Comparison of ENCODE assay signal across 16 mouse cellular contexts in genomic region chr19:37954236-37954635, GRCm38 (mm10).
"Had no signal": no experiment of that assay in that cellular context is flagged by ENCODE, and none has a peak within 500 bp of the region (broad histone marks: within the 10 kb centered on the region; RNA-seq: fewer than 3 reads in every experiment).

No protein-coding gene starts in this region.

- H3K9ac ChIP-seq: neural tube, embryonic 13.5 days; neural tube, embryonic 15.5 days; stomach, embryonic 15.5 days had no signal

- H3K27ac ChIP-seq: neural tube, embryonic 13.5 days; neural tube, embryonic 15.5 days; stomach, embryonic 15.5 days; stomach, postnatal 0 days had no signal

- H3K4me1 ChIP-seq: neural tube, embryonic 13.5 days; neural tube, embryonic 15.5 days; stomach, embryonic 15.5 days had no signal

- H3K9me3 ChIP-seq: neural tube, embryonic 13.5 days; neural tube, embryonic 15.5 days; stomach, embryonic 15.5 days had no signal

- H3K36me3 ChIP-seq: neural tube, embryonic 13.5 days; neural tube, embryonic 15.5 days had no signal

- DNase-seq: retina, postnatal 1 day; right cerebral cortex, adult 18-20 months; right cerebral cortex, postnatal 14 days; right cerebral cortex, postnatal 25 days; right cerebral cortex, postnatal 4 days; spleen, adult 18-20 months; thymus, adult 18-20 months; thymus, adult 2 months; thymus, postnatal 14 days; thymus, postnatal 25 days; thymus, postnatal 36 days; thymus, postnatal 4 days had no signal

- H3K27me3 ChIP-seq: neural tube, embryonic 13.5 days; neural tube, embryonic 15.5 days; stomach, embryonic 15.5 days had no signal

- H3K4me3 ChIP-seq: neural tube, embryonic 13.5 days; neural tube, embryonic 15.5 days; stomach, embryonic 15.5 days had no signal

- H3K4me2 ChIP-seq: neural tube, embryonic 13.5 days; neural tube, embryonic 15.5 days; stomach, embryonic 15.5 days had no signal
